Mouse (Mus musculus) myocyte (in vitro differentiated cells): Measurements from ENCODE around the gene Zranb1. TPM values are rescaled to one million over a fixed set of nuclear protein-coding genes. Genes with fewer than 3 reads are reported as not detected.

Source experiments
- H3K27me3 ChIP-seq: one replicate; pipeline ENCODE4 v1.6.1; 2011; ENCODE audit not compliant: control insufficient read depth, insufficient read depth, insufficient read length
- H3K36me3 ChIP-seq: one replicate; pipeline ENCODE4 v1.6.1; 2011; ENCODE audit not compliant: control insufficient read depth, insufficient read depth
- H3K4me2 ChIP-seq: one replicate; pipeline ENCODE4 v1.6.1; 2011; ENCODE audit warnings: low read depth, control low read depth
- H3K4me3 ChIP-seq: one replicate; pipeline ENCODE4 v1.5.1; 2011; ENCODE audit warnings: mild to moderate bottlenecking, control low read depth, moderate library complexity
- H3K79me2 ChIP-seq: one replicate; pipeline ENCODE4 v1.6.1; 2011; ENCODE audit not compliant: control insufficient read depth, insufficient read depth
- H3ac ChIP-seq: one replicate; pipeline ENCODE4 v1.6.1; 2011; ENCODE audit not compliant: control insufficient read depth, insufficient read length
- CEBPB ChIP-seq: IDR thresholded peaks from 2 replicates; pipeline ENCODE4 v1.6.1; 2011; ENCODE audit warnings: mild to moderate bottlenecking, moderate library complexity; ENCODE audit not compliant: poor library complexity, insufficient read depth, severe bottlenecking
- E2F4 ChIP-seq: IDR thresholded peaks from one replicate; pipeline ENCODE4 v1.6.1; 2011; ENCODE audit warnings: mild to moderate bottlenecking, control low read depth, moderate library complexity; ENCODE audit not compliant: insufficient read depth
- MAX ChIP-seq: IDR thresholded peaks from one replicate; pipeline ENCODE4 v1.6.1; 2011; ENCODE audit warnings: low read depth, mild to moderate bottlenecking, control low read depth
- MYOD1 ChIP-seq, 3 experiments: IDR thresholded peaks; one replicate each; pipeline ENCODE4 v1.6.1; 2011; ENCODE audit warnings: control low read depth in 2 of 3, low read depth in 2 of 3, mild to moderate bottlenecking in 2 of 3, moderate library complexity in 1 of 3; ENCODE audit not compliant: insufficient read length in 2 of 3, control insufficient read depth in 1 of 3
- MYOG ChIP-seq, 3 experiments: IDR thresholded peaks; one replicate each; pipeline ENCODE4 v1.6.1; 2011; ENCODE audit warnings: control low read depth in 2 of 3, low read depth in 2 of 3, mild to moderate bottlenecking in 2 of 3; ENCODE audit not compliant: insufficient read length in 2 of 3, control insufficient read depth in 1 of 3, insufficient read depth in 1 of 3
- POLR2A ChIP-seq: IDR thresholded peaks from one replicate; pipeline ENCODE4 v1.6.1; 2011; ENCODE audit warnings: low read depth, mild to moderate bottlenecking, control low read depth, moderate library complexity; ENCODE audit not compliant: insufficient read length
- POLR2AphosphoS2 ChIP-seq: IDR thresholded peaks from one replicate; pipeline ENCODE4 v1.6.1; 2011; ENCODE audit warnings: low read depth, control low read depth; ENCODE audit not compliant: insufficient read length
- REST ChIP-seq: IDR thresholded peaks from one replicate; pipeline ENCODE4 v1.6.1; 2011; ENCODE audit warnings: mild to moderate bottlenecking, control low read depth, moderate library complexity; ENCODE audit not compliant: insufficient read depth, insufficient read length
- SRF ChIP-seq: IDR thresholded peaks from one replicate; pipeline ENCODE4 v1.6.1; 2011; ENCODE audit warnings: low read depth; ENCODE audit not compliant: control insufficient read depth, insufficient read length
- TCF12 ChIP-seq: IDR thresholded peaks from one replicate; pipeline ENCODE4 v1.6.1; 2011; ENCODE audit warnings: mild to moderate bottlenecking, control low read depth; ENCODE audit not compliant: poor library complexity, insufficient read depth, severe bottlenecking
- TCF3 ChIP-seq: IDR thresholded peaks from one replicate; pipeline ENCODE4 v1.6.1; 2011; ENCODE audit warnings: low read depth, control low read depth; ENCODE audit not compliant: insufficient read length
- USF1 ChIP-seq: IDR thresholded peaks from one replicate; pipeline ENCODE4 v1.6.1; 2011; ENCODE audit warnings: low read depth, mild to moderate bottlenecking, control low read depth, moderate library complexity
- polyA plus RNA-seq: library from polyadenylated mRNA; unstranded; fragments of >200 nt; fragmentation: generic; extraction: Trizol; gene quantifications from one replicate; pipeline ENCODE4 v1.2.1, GENCODE M21; 2012; ENCODE audit warnings: missing spikeins

The Zranb1 gene
- polyA plus RNA-seq, 1 experiment = 14.6 TPM

- Histone ChIP-seq H3K4me3 (no peak overlapping the region), H3K79me2 (peaks cover 99% of the 10 kb centered on the region), H3K36me3 (no peaks in the 10 kb centered on the region), H3K4me2 (no peak overlapping the region), H3K27me3 (no peaks in the 10 kb centered on the region), H3ac (no peak overlapping the region)
- TF ChIP-seq POLR2AphosphoS2 = no peak
- TF ChIP-seq TCF3 = no peak
- no peak for TF ChIP-seq MAX
- TF ChIP-seq USF1 = no peak
- TF ChIP-seq CEBPB = no peak
- TF ChIP-seq TCF12 = no peak
- no peak for TF ChIP-seq MYOD1 (IDR thresholded peaks at IDR 0.05; ENCODE audit: control insufficient read depth in 1 of 3, insufficient read length in 2 of 3, low read depth in 2 of 3)
- TF ChIP-seq MYOG (IDR thresholded peaks at IDR 0.05; ENCODE audit: control insufficient read depth in 1 of 3, insufficient read depth in 1 of 3, insufficient read length in 2 of 3, low read depth in 2 of 3) = no peak
- no peak for TF ChIP-seq SRF
- no peak for TF ChIP-seq E2F4
- no peak for TF ChIP-seq POLR2A
Measured at GRCm38 (mm10) chr7:132939118-132939517, 8.2 kb downstream of the Zranb1 start.

DNA sequence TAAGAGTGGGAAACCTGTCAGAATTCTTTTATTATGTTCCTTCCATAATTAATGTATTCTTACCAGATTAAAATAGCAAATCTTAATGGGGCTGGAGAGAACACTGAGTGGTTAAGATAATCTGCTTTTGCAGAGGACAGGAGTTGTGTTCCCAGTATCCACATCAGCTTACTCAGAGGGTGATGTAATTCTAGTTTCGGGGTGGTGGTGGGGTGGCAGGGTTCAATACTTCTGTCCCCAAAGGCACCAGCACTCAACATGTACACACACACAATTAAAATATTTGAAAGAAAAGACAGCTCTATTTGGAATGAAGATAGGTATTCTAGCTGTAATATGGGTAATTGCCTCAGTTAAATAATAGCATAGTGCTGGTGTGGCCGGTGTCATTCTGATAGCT lies 9.6 kb downstream of the Zranb1 start:
- H3ac ChIP-seq = no peak overlapping the region
- TF ChIP-seq MYOG (IDR thresholded peaks at IDR 0.05; ENCODE audit: control insufficient read depth in 1 of 3, insufficient read depth in 1 of 3, insufficient read length in 2 of 3, low read depth in 2 of 3) = no peak
- TF ChIP-seq MYOD1 (IDR thresholded peaks at IDR 0.05; ENCODE audit: control insufficient read depth in 1 of 3, insufficient read length in 2 of 3, low read depth in 2 of 3) = no peak
- TF ChIP-seq SRF = no peak
- no peak for TF ChIP-seq CEBPB
- no peak for TF ChIP-seq POLR2AphosphoS2
- no peak for TF ChIP-seq TCF12
- TF ChIP-seq USF1 = no peak
- TF ChIP-seq TCF3 = no peak
- TF ChIP-seq REST = no peak
- no peak for TF ChIP-seq POLR2A
- TF ChIP-seq MAX = no peak
- TF ChIP-seq E2F4 = no peak
- H3K27me3 ChIP-seq = no peaks in the 10 kb centered on the region
- no peak overlapping the region for H3K4me2 ChIP-seq
- H3K79me2 ChIP-seq = peaks cover 98% of the 10 kb centered on the region
- no peaks in the 10 kb centered on the region for H3K36me3 ChIP-seq
- no peak overlapping the region for H3K4me3 ChIP-seq

GRCm38 (mm10) chr7:132949968-132950367 lies 19.0 kb downstream of the Zranb1 start:
- no peak for TF ChIP-seq TCF12
- no peak for TF ChIP-seq POLR2A
- no peak for TF ChIP-seq MYOG (IDR thresholded peaks at IDR 0.05; ENCODE audit: control insufficient read depth in 1 of 3, insufficient read depth in 1 of 3, insufficient read length in 2 of 3, low read depth in 2 of 3)
- no peak for TF ChIP-seq MAX
- no peak for TF ChIP-seq MYOD1 (IDR thresholded peaks at IDR 0.05; ENCODE audit: control insufficient read depth in 1 of 3, insufficient read length in 2 of 3, low read depth in 2 of 3)
- no peak for TF ChIP-seq TCF3
- TF ChIP-seq REST = no peak
- TF ChIP-seq CEBPB = no peak
- TF ChIP-seq E2F4 = no peak
- no peak for TF ChIP-seq POLR2AphosphoS2
- TF ChIP-seq USF1 = no peak
- no peak for TF ChIP-seq SRF
- H3K36me3 ChIP-seq = no peaks in the 10 kb centered on the region
- H3K4me3 ChIP-seq = no peak overlapping the region

DNA sequence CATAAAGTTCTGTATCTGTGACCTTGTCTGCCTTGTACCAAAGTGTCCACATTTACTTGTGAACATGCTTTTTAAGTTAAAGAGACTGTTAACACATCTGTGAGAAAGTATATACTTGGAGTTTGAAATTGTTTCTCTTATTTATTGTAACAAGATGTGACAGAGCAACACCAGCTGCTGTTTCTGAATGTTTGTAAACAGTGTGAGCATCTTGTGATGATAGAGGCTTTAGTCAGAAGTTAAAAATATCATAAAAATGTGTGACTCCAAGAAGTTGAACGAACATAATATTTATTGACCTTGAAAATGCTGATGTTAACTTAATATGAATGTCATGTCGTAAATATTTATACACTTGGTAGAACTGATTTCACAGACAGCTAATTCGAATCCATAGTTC lies 19.7 kb downstream of the Zranb1 start:
- TF ChIP-seq CEBPB = no peak
- TF ChIP-seq MYOD1 (IDR thresholded peaks at IDR 0.05; ENCODE audit: control insufficient read depth in 1 of 3, insufficient read length in 2 of 3, low read depth in 2 of 3) = no peak
- peak in 1 of 3 experiments; percentile 44 for TF ChIP-seq MYOG (IDR thresholded peaks at IDR 0.05; ENCODE audit: control insufficient read depth in 1 of 3, insufficient read depth in 1 of 3, insufficient read length in 2 of 3, low read depth in 2 of 3)
- TF ChIP-seq USF1 = no peak
- no peak for TF ChIP-seq E2F4

More at GRCm38 (mm10) chr7:132949968-132950367, 19.0 kb downstream of the Zranb1 start:
- H3ac ChIP-seq = no peak overlapping the region
- no peak overlapping the region for H3K4me2 ChIP-seq
- H3K27me3 ChIP-seq = no peaks in the 10 kb centered on the region
- peaks cover 89% of the 10 kb centered on the region for H3K79me2 ChIP-seq

GRCm38 (mm10) chr7:132964395-132964794 lies 33.5 kb downstream of the Zranb1 start:
- no peaks in the 10 kb centered on the region for H3K27me3 ChIP-seq
- no peak overlapping the region for H3ac ChIP-seq
- peaks cover 45% of the 10 kb centered on the region for H3K79me2 ChIP-seq
- no peak overlapping the region for H3K4me3 ChIP-seq
- TF ChIP-seq MAX (no peak), TCF3 (no peak), TCF12 (no peak), REST (no peak), SRF (no peak), CEBPB (no peak), MYOG (IDR thresholded peaks at IDR 0.05; ENCODE audit: control insufficient read depth in 1 of 3, insufficient read depth in 1 of 3, insufficient read length in 2 of 3, low read depth in 2 of 3) (no peak), E2F4 (no peak), MYOD1 (IDR thresholded peaks at IDR 0.05; ENCODE audit: control insufficient read depth in 1 of 3, insufficient read length in 2 of 3, low read depth in 2 of 3) (no peak), POLR2AphosphoS2 (no peak), POLR2A (no peak), USF1 (no peak)
- no peak overlapping the region for H3K4me2 ChIP-seq
- H3K36me3 ChIP-seq = peaks cover 12% of the 10 kb centered on the region

More for the DNA sequence above, 19.7 kb downstream of the Zranb1 start:
- no peak overlapping the region for H3K4me2 ChIP-seq
- H3K36me3 ChIP-seq = no peaks in the 10 kb centered on the region
- no peak overlapping the region for H3ac ChIP-seq
- no peak overlapping the region for H3K4me3 ChIP-seq
- peaks cover 90% of the 10 kb centered on the region for H3K79me2 ChIP-seq
- H3K27me3 ChIP-seq = no peaks in the 10 kb centered on the region
